ENCODE assay signal across 1 mouse cellular context in genomic region chr8:95882191-95882590, GRCm38 (mm10).
TF ChIP-seq lines count a peak whose summit lies in the region.

No protein-coding gene starts in this region.

TF ChIP-seq in CH12.LX, 34 proteins besides CTCF, POLR2A, EP300 and RAD21 (continued from another document):
- TF ChIP-seq IRF4 (IDR thresholded peaks at IDR 0.05; ENCODE audit: low read depth, low read length) (0 out of 2 replicates have a peak, but pooled peaks have one; percentile 28), NELFE (IDR thresholded peaks at IDR 0.05; ENCODE audit: low read depth, low read length) (no peak), TCF12 (IDR thresholded peaks at IDR 0.05; ENCODE audit: low read depth, low read length) (no peak), ETS1 (conservative IDR thresholded peaks at IDR 0.05; ENCODE audit: low read depth, low read length) (peak; percentile 41; the same call in 1 of the 2 replicates), ELF1 (IDR thresholded peaks at IDR 0.05; ENCODE audit: low read depth, low read length) (0 out of 2 replicates have a peak, but pooled peaks have one; percentile 17), MXI1 (IDR thresholded peaks at IDR 0.05; ENCODE audit: low read depth, low read length) (no peak), ZNF384 (IDR thresholded peaks at IDR 0.05; ENCODE audit: low read depth, low read length) (no peak), TBP (conservative IDR thresholded peaks at IDR 0.05; ENCODE audit: low read depth, low read length) (no peak)
